Mouse (Mus musculus) heart, adult 2 months (tissue): ENCODE measurements around the gene Dgkz.

Experiments used
- CTCF ChIP-seq: fragments of 200-600 bp; IDR thresholded peaks from 2 replicates; pipeline ENCODE4 v1.8.1; 2022; ENCODE audit warnings: antibody characterized with exemption, mild to moderate bottlenecking, moderate library complexity
- POLR2A ChIP-seq: fragments of 200-500 bp; IDR thresholded peaks from 2 replicates; pipeline ENCODE4 v1.6.1; 2011; ENCODE audit warnings: mild to moderate bottlenecking, low read depth, low read length, control low read depth; ENCODE audit not compliant: insufficient read depth

DNA sequence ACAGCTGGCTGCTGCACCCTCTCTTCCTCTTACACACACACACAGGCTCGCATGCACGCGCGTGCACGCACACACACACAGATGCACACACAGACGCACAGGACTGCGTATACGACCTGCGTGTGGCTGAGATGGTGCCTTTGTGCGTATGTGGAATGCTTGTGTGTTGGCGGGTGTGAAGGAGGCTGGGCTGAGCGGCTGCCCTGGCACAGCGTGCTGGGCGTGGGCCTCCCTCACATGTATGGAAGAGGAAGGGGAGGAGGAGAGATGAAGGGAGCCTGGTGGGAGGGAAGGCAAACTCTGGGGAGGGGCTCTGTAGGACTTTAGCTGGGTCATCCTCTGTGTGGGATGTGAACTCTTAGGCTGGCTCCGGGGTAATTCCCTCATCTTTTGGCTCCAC, 50.2 kb downstream of the Dgkz start:
- no peak for TF ChIP-seq CTCF
- TF ChIP-seq POLR2A: no peak
